25 mouse cellular contexts compared by ENCODE assay signal in genomic region chrX:142571772-142572171, GRCm38 (mm10).
"Had no signal": no experiment of that assay in that cellular context is flagged by ENCODE, and none has a peak within 500 bp of the region (broad histone marks: within the 10 kb centered on the region; RNA-seq: fewer than 3 reads in every experiment).

No protein-coding gene starts in this region.

- H3K4me3 ChIP-seq: embryonic facial prominence, embryonic 10.5 days; embryonic facial prominence, embryonic 12.5 days; embryonic facial prominence, embryonic 13.5 days; embryonic facial prominence, embryonic 15.5 days; erythroblast, embryonic 14.5 days; forebrain, embryonic 10.5 days; forebrain, embryonic 12.5 days; forebrain, embryonic 13.5 days; forebrain, embryonic 15.5 days; gastrocnemius, adult 2 months; heart, adult 2 months; heart, embryonic 10.5 days had no signal

- DNase-seq: cerebellum, adult 9-10 months; cerebellum, adult 9-11 months; cerebellum, postnatal 10 days; cerebellum, postnatal 14 days; cerebellum, postnatal 25 days; cerebellum, postnatal 36 days; embryo, embryonic 11 days; forebrain, postnatal 0 days; gastrocnemius, adult 2 months; gastrocnemius, postnatal 10 days; gastrocnemius, postnatal 25 days; gastrocnemius, postnatal 36 days; heart, adult 11 months; heart, adult 18-20 months; heart, adult 2 months had no signal

- H3K27ac ChIP-seq: embryonic facial prominence, embryonic 10.5 days; embryonic facial prominence, embryonic 12.5 days; embryonic facial prominence, embryonic 13.5 days; embryonic facial prominence, embryonic 15.5 days; forebrain, embryonic 10.5 days; forebrain, embryonic 12.5 days; forebrain, embryonic 13.5 days; forebrain, embryonic 15.5 days; gastrocnemius, adult 2 months; heart, adult 2 months; heart, embryonic 10.5 days had no signal

- H3K4me1 ChIP-seq: embryonic facial prominence, embryonic 10.5 days; embryonic facial prominence, embryonic 12.5 days; embryonic facial prominence, embryonic 13.5 days; embryonic facial prominence, embryonic 15.5 days; forebrain, embryonic 10.5 days; forebrain, embryonic 12.5 days; forebrain, embryonic 13.5 days; forebrain, embryonic 15.5 days; heart, embryonic 10.5 days had no signal

- H3K9me3 ChIP-seq: embryonic facial prominence, embryonic 10.5 days; embryonic facial prominence, embryonic 12.5 days; embryonic facial prominence, embryonic 13.5 days; embryonic facial prominence, embryonic 15.5 days; forebrain, embryonic 10.5 days; forebrain, embryonic 12.5 days; forebrain, embryonic 13.5 days; forebrain, embryonic 15.5 days; heart, embryonic 10.5 days had no signal

- H3K27me3 ChIP-seq: embryonic facial prominence, embryonic 12.5 days; embryonic facial prominence, embryonic 15.5 days; forebrain, embryonic 13.5 days; forebrain, embryonic 15.5 days had no signal

- H3K9ac ChIP-seq: embryonic facial prominence, embryonic 12.5 days; embryonic facial prominence, embryonic 13.5 days; embryonic facial prominence, embryonic 15.5 days; forebrain, embryonic 12.5 days; forebrain, embryonic 13.5 days; forebrain, embryonic 15.5 days; forebrain, postnatal 0 days had no signal

- H3K36me3 ChIP-seq: embryonic facial prominence, embryonic 10.5 days; embryonic facial prominence, embryonic 12.5 days; embryonic facial prominence, embryonic 13.5 days; embryonic facial prominence, embryonic 15.5 days; forebrain, embryonic 10.5 days; forebrain, embryonic 12.5 days; forebrain, embryonic 15.5 days; heart, embryonic 10.5 days had no signal
